ENCODE assay signal across 9 mouse cellular contexts in the genomic region with DNA sequence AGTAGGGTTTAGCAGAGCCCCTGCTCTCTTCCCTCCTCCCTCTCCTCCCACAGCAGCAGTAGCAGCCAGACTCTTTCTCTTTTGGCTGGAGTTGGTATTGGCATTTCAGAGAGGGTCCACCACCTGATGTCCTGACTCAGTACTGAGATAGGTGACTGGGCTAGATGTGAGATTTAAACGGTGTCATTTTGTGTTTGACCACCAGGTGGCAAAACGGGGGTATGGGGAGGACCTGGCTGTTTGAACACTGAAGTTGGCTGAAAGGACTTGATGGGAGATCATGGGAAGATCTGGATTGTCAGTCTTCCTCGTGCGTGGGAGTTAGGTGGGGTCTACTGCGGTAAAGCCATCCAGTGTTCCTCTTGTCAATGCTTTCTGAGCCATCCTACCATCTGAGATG. TPM values are rescaled to one million over a fixed set of nuclear protein-coding genes. Genes with fewer than 3 reads are reported as not detected.
A peak's percentile ranks its signal among the peaks of the same experiment; 100 is the strongest.
DNase-seq lines count a peak whose midpoint lies in the region; ATAC-seq and TF ChIP-seq lines count a peak whose summit lies in the region.
"Had no signal": no experiment of that assay in that cellular context is flagged by ENCODE, and none has a peak within 500 bp of the region (broad histone marks: within the 10 kb centered on the region; RNA-seq: fewer than 3 reads in every experiment).

No protein-coding gene starts in this region.

- TF ChIP-seq POLR2A in thymus, adult 2 months (IDR thresholded peaks at IDR 0.05; ENCODE audit: control insufficient read depth, extremely low read depth, insufficient read depth, low read length, poor library complexity) = no peak

- peaks cover 79% of the 10 kb centered on the region for H3K4me1 ChIP-seq in G1E (ENCODE audit: insufficient read depth, low read depth, low read length)
- peaks cover 18% of the 10 kb centered on the region for H3K4me1 ChIP-seq in thymus, adult 2 months (replicated peaks; ENCODE audit: control insufficient read depth, insufficient read depth, low read length)

- H3K27ac ChIP-seq in thymus, adult 2 months (ENCODE audit: control insufficient read depth, insufficient read depth, low read length) = no peak overlapping the region

- no peaks in the 10 kb centered on the region for H3K27me3 ChIP-seq in G1E (ENCODE audit: insufficient read depth, low read length)
- H3K27me3 ChIP-seq in thymus, adult 2 months (ENCODE audit: control insufficient read depth, insufficient read depth, low read length) = no peaks in the 10 kb centered on the region

- peak; percentile 35 for DNase-seq in layer of hippocampus, adult 11-12 months (ENCODE audit: low spot score)
- no peak for DNase-seq in layer of hippocampus, adult 9-10 months (ENCODE audit: low spot score)
- no peak for DNase-seq in G1E (ENCODE audit: low spot score)
- DNase-seq in cerebellum, adult 18-20 months = peak; percentile 77 to 78
- DNase-seq in frontal cortex, postnatal 36 days (ENCODE audit: low spot score in 2 of 2) = peak; percentile 50 to 55
- peak; percentile 49 for DNase-seq in kidney, postnatal 14 days
- peak; percentile 49 for DNase-seq in lung, postnatal 25 days (ENCODE audit: low spot score)
- DNase-seq in thymus, adult 2 months = peak; percentile 65

- peaks cover 81% of the 10 kb centered on the region for H3K36me3 ChIP-seq in G1E (replicated peaks)
- H3K36me3 ChIP-seq in thymus, adult 2 months (ENCODE audit: control insufficient read depth, insufficient read depth, low read length) = peaks cover 90% of the 10 kb centered on the region

- H3K9me3 ChIP-seq in G1E (replicated peaks) = no peaks in the 10 kb centered on the region

- no peak overlapping the region for H3K4me3 ChIP-seq in G1E (ENCODE audit: low read depth, low read length)
- no peak overlapping the region for H3K4me3 ChIP-seq in thymus, adult 2 months (ENCODE audit: control insufficient read depth, insufficient read depth, low read length)
- H3K4me3 ChIP-seq: erythroblast, embryonic 14.5 days had no signal

- 21% methylated on average over 5 of the region's 5 CpGs for WGBS in thymus, adult 2 months

- peak; percentile 31 for TF ChIP-seq CTCF in G1E (IDR thresholded peaks at IDR 0.05; ENCODE audit: low read depth, low read length)
- TF ChIP-seq CTCF in thymus, adult 2 months (IDR thresholded peaks at IDR 0.05; ENCODE audit: borderline replicate concordance, control insufficient read depth, extremely low read depth, insufficient read depth, low read length, poor library complexity) = no peak

- ATAC-seq in G1E (ENCODE audit: extremely low read depth, insufficient number of reproducible peaks, low FRiP score, poor library complexity, severe bottlenecking) = no peak

RNA-seq across cellular contexts. Expression of a gene that starts 10.7 kb away (rescaled TPM):
- total RNA-seq in G1E (2014; fragmentation: Nextera tagmentation) (97.3 and 108 TPM in 2 replicates), G1E (2017) (210 and 302 TPM in 2 replicates)
- polyA plus RNA-seq in G1E (2012) = 103 and 173 TPM in 2 replicates
- polyA plus RNA-seq in thymus, adult 2 months (2012; rRNA removed) = 113 and 160 TPM in 2 replicates

RNA-seq across cellular contexts. Expression of a gene that starts 13.4 kb away (rescaled TPM):
- total RNA-seq in G1E (2014; fragmentation: Nextera tagmentation) (0.83 TPM in 1 of 2 replicates, not detected in the other), G1E (2017) (0.98 and 1.0 TPM in 2 replicates)
- 0.62 and 0.83 TPM in 2 replicates for polyA plus RNA-seq in G1E (2012)
- 115 and 120 TPM in 2 replicates for polyA plus RNA-seq in thymus, adult 2 months (2012; rRNA removed)

RNA-seq across cellular contexts. Expression of a gene that starts 15.9 kb away (rescaled TPM):
- total RNA-seq in G1E (2014; fragmentation: Nextera tagmentation) = 4.2 and 6.8 TPM in 2 replicates
- total RNA-seq in G1E (2017) = 1.6 and 1.9 TPM in 2 replicates
- polyA plus RNA-seq in G1E (2012) = 0.09 TPM in 2 replicates
- polyA plus RNA-seq in thymus, adult 2 months (2012; rRNA removed) = 2.3 and 2.8 TPM in 2 replicates

RNA-seq across cellular contexts. Expression of a gene that starts 33.8 kb away (rescaled TPM):
- total RNA-seq in G1E (2014; fragmentation: Nextera tagmentation) = 22.8 and 25.7 TPM in 2 replicates
- total RNA-seq in G1E (2017) = 24.9 and 26.7 TPM in 2 replicates
- 60.6 and 77.6 TPM in 2 replicates for polyA plus RNA-seq in G1E (2012)
- 28.7 and 37.2 TPM in 2 replicates for polyA plus RNA-seq in thymus, adult 2 months (2012; rRNA removed)

Comparison
In these comparisons a context has a peak if more than half of its experiments do, and no peak if none do; other contexts are left out.
1. DNase-seq: peak in layer of hippocampus, adult 11-12 months (single experiment), cerebellum, adult 18-20 months (2 of 2), frontal cortex, postnatal 36 days (2 of 2), kidney, postnatal 14 days (single experiment), lung, postnatal 25 days (single experiment) and thymus, adult 2 months (single experiment); none in layer of hippocampus, adult 9-10 months (single experiment) and G1E (single experiment).
2. RNA of a gene that starts 13.4 kb away (polyA plus RNA-seq): 115 to 120 TPM in thymus, adult 2 months; 0.62 to 0.83 TPM in G1E; every median in the first group is over 10 times any median in the second.